Mouse (Mus musculus) liver, embryonic 14.5 days (tissue): ENCODE measurements around the gene Phf23.

Experiments used
- CTCF ChIP-seq: IDR thresholded peaks from 2 replicates; pipeline ENCODE4 v1.5.1; 2016; ENCODE audit warnings: antibody characterized with exemption, low read depth, control low read depth
- EP300 ChIP-seq: IDR thresholded peaks from 2 replicates; pipeline ENCODE4 v1.6.1; 2016; ENCODE audit warnings: antibody characterized with exemption, low read depth

GRCm38 (mm10) chr11:69953267-69953915, 42.2 kb upstream of the Phf23 start:
- TF ChIP-seq EP300 (no peak), CTCF (no peak)
